Mouse (Mus musculus): Measurements from ENCODE around the gene Suox. TPM values are rescaled to one million over a fixed set of nuclear protein-coding genes. Genes with fewer than 3 reads are reported as not detected.

The Suox gene
- polyA plus RNA-seq, 2 experiments = 7.6 to 8.1 TPM

DNA sequence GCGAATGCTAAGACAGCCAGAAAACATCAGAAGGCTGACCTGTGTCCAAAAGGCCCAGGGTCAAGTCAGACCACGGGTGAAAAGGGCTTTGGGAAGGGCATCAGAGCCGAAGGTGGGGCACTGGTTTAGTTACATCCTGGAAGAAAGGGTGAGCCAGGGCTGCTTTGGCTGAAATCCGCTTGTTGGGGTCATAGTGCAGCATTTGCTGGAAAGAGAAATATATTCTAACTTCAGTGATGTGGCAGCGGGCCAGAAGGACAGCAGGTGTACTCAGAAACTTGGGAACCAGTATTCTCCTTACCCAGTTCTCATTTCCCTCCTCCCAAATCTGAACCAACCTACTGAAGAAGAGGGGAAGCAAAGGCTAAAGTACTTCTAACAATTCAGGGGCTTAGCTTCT is 25.1 kb upstream of the Suox start:
- no peak for TF ChIP-seq EP300 (IDR thresholded peaks at IDR 0.05; ENCODE audit: low read depth)
- no peak for TF ChIP-seq CTCF (IDR thresholded peaks at IDR 0.05; ENCODE audit: low read depth)
- no peaks in the 10 kb centered on the region for H3K9me3 ChIP-seq (ENCODE audit: control insufficient read depth, low read length)
- H3K4me1 ChIP-seq (replicated peaks; ENCODE audit: control insufficient read depth in 2 of 2, insufficient read depth in 2 of 2, low read length in 1 of 2) = peaks cover 11 to 33% of the 10 kb centered on the region in 2 experiments
- 75% methylated on average over 5 of the region's 5 CpGs for WGBS (ENCODE audit: insufficient replicate concordance)
- peaks cover 51% of the 10 kb centered on the region for H3K36me3 ChIP-seq (replicated peaks; ENCODE audit: control insufficient read depth, insufficient read depth, low read depth)
- H3K9ac ChIP-seq (replicated peaks) = no peak overlapping the region
- H3K27ac ChIP-seq = no peak overlapping the region
- H3K4me2 ChIP-seq (ENCODE audit: low read depth) = no peak overlapping the region
- no peak for ATAC-seq (ENCODE audit: insufficient read depth)
- no peak overlapping the region for H3K4me3 ChIP-seq (ENCODE audit: insufficient read depth in 1 of 2, low read depth in 2 of 2, low read length in 2 of 2)
- DNase-seq (ENCODE audit: low read depth in 3 of 3, low spot score in 3 of 3) = no peak
- no peaks in the 10 kb centered on the region for H3K27me3 ChIP-seq (ENCODE audit: control insufficient read depth, insufficient read depth, low read length)

DNA sequence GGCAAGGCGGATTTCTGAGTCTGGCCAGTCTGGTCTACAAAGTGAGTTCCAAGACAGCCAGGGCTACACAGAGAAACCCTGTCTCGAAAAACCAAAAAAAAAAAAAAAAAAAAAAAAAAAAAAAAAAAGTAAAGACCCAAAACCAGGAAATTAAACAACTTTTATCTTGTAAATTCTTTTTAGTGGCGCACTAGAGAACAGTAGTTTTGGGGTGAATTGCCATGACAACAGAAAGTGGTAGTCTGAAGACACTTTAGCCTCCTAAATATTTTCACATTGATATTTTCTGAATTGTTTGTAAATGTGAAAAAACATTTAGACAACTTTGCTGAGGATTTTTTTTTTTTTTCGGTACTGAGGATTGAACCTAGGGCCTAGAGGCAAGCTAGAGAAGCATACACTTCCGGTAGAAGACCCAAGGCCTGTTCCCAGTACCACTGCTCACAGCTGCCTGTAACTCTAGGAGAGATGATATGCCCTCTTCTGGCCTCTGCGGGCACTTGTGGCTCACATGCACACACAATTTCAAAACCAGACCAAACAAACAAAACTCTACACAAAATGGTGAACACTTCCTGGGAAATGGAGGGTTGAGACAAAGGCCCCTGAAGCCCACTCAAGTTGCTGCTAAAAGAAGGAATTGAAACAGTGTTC is 23.3 kb upstream of the Suox start:
- Histone ChIP-seq H3K27me3 (ENCODE audit: control insufficient read depth, insufficient read depth, low read length) (no peaks in the 10 kb centered on the region), H3K9ac (replicated peaks) (no peak overlapping the region), H3K27ac (peak overlapping the region; percentile 84), H3K36me3 (replicated peaks; ENCODE audit: control insufficient read depth, insufficient read depth, low read depth) (peaks cover 41% of the 10 kb centered on the region), H3K9me3 (ENCODE audit: control insufficient read depth, low read length) (no peaks in the 10 kb centered on the region), H3K4me1 (replicated peaks; ENCODE audit: control insufficient read depth in 2 of 2, insufficient read depth in 2 of 2, low read length in 1 of 2) (peaks cover 5 to 21% of the 10 kb centered on the region in 2 experiments), H3K4me2 (ENCODE audit: low read depth) (peak overlapping the region; percentile 69), H3K4me3 (ENCODE audit: insufficient read depth in 1 of 2, low read depth in 2 of 2, low read length in 2 of 2) (peak overlapping the region in 1 of 2 experiments; percentile 23; a peak in 1 of 4 replicates)
- ATAC-seq (ENCODE audit: insufficient read depth) (no peak), DNase-seq (ENCODE audit: low read depth in 3 of 3, low spot score in 3 of 3) (no peak)
- TF ChIP-seq EP300 (IDR thresholded peaks at IDR 0.05; ENCODE audit: low read depth) (no peak), CTCF (IDR thresholded peaks at IDR 0.05; ENCODE audit: low read depth) (no peak)
- WGBS (ENCODE audit: insufficient replicate concordance) = 84% methylated on average over 6 of the region's 6 CpGs

DNA sequence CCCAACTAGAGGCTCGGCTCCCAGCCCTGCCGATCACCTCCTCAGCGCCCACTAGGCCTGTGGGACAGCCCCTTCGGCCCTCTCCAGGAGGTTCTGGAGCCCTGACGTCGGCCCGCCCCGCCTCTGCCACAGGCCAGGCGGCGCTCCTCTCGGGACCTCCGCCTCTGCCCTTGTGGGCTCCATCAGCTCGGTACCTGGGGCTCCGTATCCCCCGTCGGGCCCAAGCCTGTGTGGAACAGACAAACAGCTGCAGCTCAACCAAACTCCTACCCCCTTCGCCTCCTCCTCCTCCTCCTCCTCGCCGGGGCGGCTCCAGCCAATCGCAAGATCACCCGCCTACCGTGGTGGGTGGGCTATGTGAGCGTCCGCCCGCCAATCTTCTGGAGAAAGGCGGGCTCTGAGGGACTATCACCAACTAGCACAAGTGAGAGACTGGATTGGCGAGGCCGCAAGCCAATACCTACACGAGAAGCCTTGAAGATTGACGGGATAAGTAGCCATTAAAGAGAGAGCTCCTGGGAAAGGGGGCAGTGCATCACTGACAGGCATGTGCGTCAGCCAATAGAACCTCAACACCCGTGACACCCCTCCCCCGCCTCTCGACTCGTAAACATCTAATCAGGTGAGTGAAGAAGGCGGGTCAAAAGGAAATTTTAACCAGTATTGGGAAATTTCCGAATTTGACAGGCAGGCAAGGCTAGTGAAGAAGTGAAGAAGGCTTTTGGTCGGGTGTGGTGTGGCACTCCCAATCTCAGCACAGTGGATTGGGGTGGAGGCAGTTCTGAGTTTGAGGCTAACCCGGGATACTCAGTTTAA is 22.3 kb upstream of the Suox start, which contains the start of gene Rab5b:
Gene Rab5b, minus strand, starts transcription at position 273 of the 816 bp plus-strand sequence.
- WGBS (ENCODE audit: insufficient replicate concordance) = under 1% methylated on average over 40 of the region's 40 CpGs

DNA sequence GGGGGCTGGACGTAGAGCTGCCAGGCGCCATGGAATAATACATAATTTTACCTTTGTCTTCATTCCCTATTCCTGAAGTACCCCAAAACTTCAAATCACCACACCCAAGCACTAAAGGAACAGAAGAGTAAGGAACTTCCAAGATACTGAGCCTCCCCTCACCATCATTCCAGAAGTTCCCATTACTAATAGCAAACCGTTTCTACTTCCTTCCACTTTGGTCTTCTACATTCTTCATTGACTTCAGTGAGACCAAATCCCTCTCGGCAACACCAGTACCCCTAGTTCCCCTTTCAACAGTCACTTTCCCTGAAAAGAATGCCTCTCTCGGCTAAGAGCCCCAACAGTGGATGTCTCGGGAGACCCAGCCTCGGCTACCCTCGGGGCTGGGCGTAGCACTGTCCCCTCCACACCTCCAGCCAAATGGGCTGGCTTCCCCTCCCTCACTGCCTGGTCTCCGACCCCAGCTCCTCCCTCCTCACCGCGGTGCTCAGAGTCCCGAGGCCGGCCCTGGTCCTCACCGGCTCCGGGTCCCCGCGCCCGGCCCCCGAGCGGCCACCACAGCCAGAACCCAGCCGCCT is 21.6 kb upstream of the Suox start:
- DNase-seq (ENCODE audit: low read depth in 3 of 3, low spot score in 3 of 3) (no peak), ATAC-seq (ENCODE audit: insufficient read depth) (no peak)
- H3K27ac ChIP-seq = peak overlapping the region; percentile 90
- peak overlapping the region; percentile 77 to 99 for H3K4me3 ChIP-seq (ENCODE audit: insufficient read depth in 1 of 2, low read depth in 2 of 2, low read length in 2 of 2)
- peaks cover 24% of the 10 kb centered on the region for H3K36me3 ChIP-seq (replicated peaks; ENCODE audit: control insufficient read depth, insufficient read depth, low read depth)
- TF ChIP-seq CTCF (IDR thresholded peaks at IDR 0.05; ENCODE audit: low read depth) (no peak), EP300 (IDR thresholded peaks at IDR 0.05; ENCODE audit: low read depth) (no peak)
- peaks cover 5 to 19% of the 10 kb centered on the region in 2 experiments for H3K4me1 ChIP-seq (replicated peaks; ENCODE audit: control insufficient read depth in 2 of 2, insufficient read depth in 2 of 2, low read length in 1 of 2)
- WGBS (ENCODE audit: insufficient replicate concordance) = under 1% methylated on average over 22 of the region's 22 CpGs
- peak overlapping the region; percentile 90 for H3K4me2 ChIP-seq (ENCODE audit: low read depth)
- no peaks in the 10 kb centered on the region for H3K9me3 ChIP-seq (ENCODE audit: control insufficient read depth, low read length)
- no peaks in the 10 kb centered on the region for H3K27me3 ChIP-seq (ENCODE audit: control insufficient read depth, insufficient read depth, low read length)
- peak overlapping the region; percentile 99 for H3K9ac ChIP-seq (replicated peaks)

More for the DNA sequence above, 22.3 kb upstream of the Suox start, which contains the start of gene Rab5b:
- TF ChIP-seq EP300 (IDR thresholded peaks at IDR 0.05; ENCODE audit: low read depth) (peak; percentile 73), CTCF (IDR thresholded peaks at IDR 0.05; ENCODE audit: low read depth) (peak; percentile 24; the same call in 1 of the 2 replicates)
- Histone ChIP-seq H3K4me2 (ENCODE audit: low read depth) (peak within 1 kb of the TSS; percentile 90), H3K36me3 (replicated peaks; ENCODE audit: control insufficient read depth, insufficient read depth, low read depth) (peaks cover 31% of the 10 kb centered on the region), H3K27me3 (ENCODE audit: control insufficient read depth, insufficient read depth, low read length) (no peaks in the 10 kb centered on the region), H3K9ac (replicated peaks) (peak within 1 kb of the TSS; percentile 99), H3K9me3 (ENCODE audit: control insufficient read depth, low read length) (no peaks in the 10 kb centered on the region), H3K27ac (peak within 1 kb of the TSS; percentile 90), H3K4me3 (ENCODE audit: insufficient read depth in 1 of 2, low read depth in 2 of 2, low read length in 2 of 2) (peak within 1 kb of the TSS; percentile 77 to 99), H3K4me1 (replicated peaks; ENCODE audit: control insufficient read depth in 2 of 2, insufficient read depth in 2 of 2, low read length in 1 of 2) (peaks cover 5 to 21% of the 10 kb centered on the region in 2 experiments)
- ATAC-seq (ENCODE audit: insufficient read depth) (peak; percentile 98), DNase-seq (ENCODE audit: low read depth in 3 of 3, low spot score in 3 of 3) (peak; percentile 99)
